Mouse (Mus musculus) G1E-ER4 (cell line): ENCODE data around the gene Tmem121. TPM values are rescaled to one million over a fixed set of nuclear protein-coding genes. Genes with fewer than 3 reads are reported as not detected.

Source experiments
- GATA1 ChIP-seq: IDR thresholded peaks from one replicate; pipeline ENCODE4 v1.8.0; 2012; ENCODE audit warnings: low read length, inconsistent platforms
- polyA plus RNA-seq: library from polyadenylated mRNA; stranded (reverse); fragments of >175 nt; gene quantifications from 2 replicates; pipeline ENCODE4 v1.2.3, GENCODE M21; 2012

Gene Tmem121
- polyA plus RNA-seq, 1 experiment, result not detected

GRCm38 (mm10) chr12:113219867-113220266 is 34.1 kb downstream of the Tmem121 start:
- TF ChIP-seq GATA1, result no peak

DNA sequence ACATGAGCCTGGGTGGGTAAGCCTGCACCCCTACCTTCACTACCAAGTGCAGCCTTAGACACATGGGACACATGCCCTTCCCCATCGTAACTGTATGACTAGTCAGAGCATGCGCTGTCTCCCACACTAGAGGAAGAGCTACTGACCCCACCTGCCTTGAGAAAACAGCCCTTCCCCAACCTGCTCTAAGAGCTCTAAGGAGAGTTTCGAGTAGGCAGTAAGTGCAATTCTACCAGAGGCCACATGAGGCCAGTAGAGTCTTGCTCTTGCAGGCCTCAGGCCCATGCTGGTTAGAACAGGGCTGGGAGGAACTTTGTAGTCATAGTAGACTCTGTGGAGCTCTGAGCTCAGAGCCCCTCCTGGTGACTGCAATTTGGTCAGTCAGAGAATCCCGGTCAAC is 34.7 kb downstream of the Tmem121 start:
- TF ChIP-seq GATA1, result no peak

DNA sequence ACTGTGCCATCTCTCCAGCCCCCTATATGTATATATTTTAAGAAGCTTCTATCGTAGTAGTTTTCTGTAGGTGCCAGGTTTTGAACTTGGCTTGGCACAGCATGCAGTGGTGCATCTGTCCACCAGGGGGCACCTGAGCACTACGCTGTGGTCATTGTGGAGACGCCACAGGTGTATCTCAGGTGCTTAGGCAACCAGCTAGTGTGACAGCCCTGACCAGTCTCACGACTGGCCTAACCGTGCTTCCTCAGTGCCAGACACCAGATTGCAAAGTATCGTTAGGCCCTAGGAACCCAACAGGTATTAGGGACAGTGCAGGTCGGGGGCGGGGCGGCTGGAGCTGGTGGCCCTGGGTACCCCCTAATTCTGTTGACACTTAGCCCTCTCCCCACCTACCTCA is 35.6 kb downstream of the Tmem121 start:
- no peak for TF ChIP-seq GATA1

- no peak for TF ChIP-seq GATA1
Measured at GRCm38 (mm10) chr12:113222121-113222636, 36.4 kb downstream of the Tmem121 start.

DNA sequence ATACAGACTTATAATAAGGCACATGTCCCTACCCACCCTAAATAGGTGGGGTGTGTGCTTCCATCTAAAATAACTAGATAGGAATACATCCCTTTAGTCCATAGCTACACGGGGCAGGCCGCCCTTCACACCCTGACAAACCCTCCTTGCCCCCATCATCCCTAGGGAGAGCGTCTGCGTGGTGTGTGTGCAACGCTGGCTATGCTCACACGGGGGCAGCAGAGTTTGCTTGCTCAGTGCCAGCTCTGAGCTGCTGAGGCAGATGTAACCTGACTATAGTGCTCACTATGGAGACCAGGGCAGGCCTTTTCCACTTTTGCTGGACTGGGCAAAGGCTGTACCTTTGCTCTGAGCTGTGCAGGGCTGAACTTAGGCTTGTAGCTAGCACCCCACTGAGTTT is 37.0 kb downstream of the Tmem121 start:
- TF ChIP-seq GATA1, result no peak

DNA sequence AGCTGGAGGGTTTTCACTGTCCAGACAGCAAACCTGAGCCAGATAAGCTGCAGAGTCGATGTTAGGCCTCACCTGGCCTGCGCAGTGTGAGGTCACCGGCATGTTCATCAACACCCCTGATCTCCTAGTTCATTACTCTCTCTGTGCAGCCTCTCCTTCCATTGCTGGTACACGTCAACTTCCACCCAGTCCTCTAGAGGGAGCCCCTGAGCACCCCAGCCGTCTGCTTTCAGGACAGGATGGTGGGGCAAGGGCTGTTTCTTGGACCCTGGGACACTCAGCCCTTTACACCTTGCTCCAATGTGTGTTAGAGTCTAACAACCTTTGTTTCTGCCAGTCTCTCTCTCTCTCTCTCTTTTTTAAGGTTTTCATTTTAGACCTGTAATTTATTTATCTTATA is 38.5 kb downstream of the Tmem121 start:
- TF ChIP-seq GATA1, result no peak

DNA sequence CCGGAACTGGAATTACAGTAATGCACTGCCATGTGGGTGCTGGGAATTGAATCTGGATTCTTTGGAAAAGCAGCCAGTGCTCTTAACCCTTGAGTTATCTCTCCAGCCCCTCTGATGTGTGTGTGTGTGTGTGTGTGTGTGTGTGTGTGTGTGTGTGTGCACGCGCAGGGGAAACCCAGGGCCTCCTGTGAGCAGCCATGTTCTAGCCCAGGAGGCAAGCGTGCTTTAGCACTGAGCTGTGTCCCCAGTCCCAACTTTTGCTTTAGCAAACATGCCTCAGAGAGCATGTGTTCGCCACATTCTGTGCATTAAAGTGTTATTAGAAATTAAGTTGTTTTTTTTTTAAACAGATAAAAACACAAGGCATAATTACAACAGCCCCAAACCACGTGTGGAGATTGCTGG is 39.0 kb downstream of the Tmem121 start:
- no peak for TF ChIP-seq GATA1

GRCm38 (mm10) chr12:113227970-113228593 is 42.4 kb downstream of the Tmem121 start:
- TF ChIP-seq GATA1, result no peak

GRCm38 (mm10) chr12:113230741-113231140 is 45.0 kb downstream of the Tmem121 start:
- TF ChIP-seq GATA1, result no peak

Other genes with a start within 250 kb of the Tmem121 start
- gene Nudt14, start 243.8 kb upstream of the Tmem121 start, polyA plus RNA-seq, result 12.4 and 13.5 TPM in 2 replicates
- gene Btbd6, start 209.4 kb upstream of the Tmem121 start, polyA plus RNA-seq, result 75.1 and 103 TPM in 2 replicates
- 35.6 and 40.2 TPM in 2 replicates for gene Brf1, start 185.2 kb upstream of the Tmem121 start, polyA plus RNA-seq
- gene Pacs2, start 171.4 kb upstream of the Tmem121 start, polyA plus RNA-seq, result 22.1 and 24.7 TPM in 2 replicates
- gene Tex22, start 111.4 kb upstream of the Tmem121 start, polyA plus RNA-seq, result not detected in 2 replicates
- gene Mta1, start 87.7 kb upstream of the Tmem121 start, polyA plus RNA-seq, result 336 and 385 TPM in 2 replicates
- 12.7 and 16.8 TPM in 2 replicates for gene Crip2, start 45.7 kb upstream of the Tmem121 start, polyA plus RNA-seq
- gene Crip1, start 39.6 kb upstream of the Tmem121 start, polyA plus RNA-seq, result 43.8 and 46.3 TPM in 2 replicates
- 25.3 and 32.0 TPM in 2 replicates for gene Tedc1, start 29.5 kb upstream of the Tmem121 start, polyA plus RNA-seq